ENCODE assay signal across 23 mouse cellular contexts in the genomic region with DNA sequence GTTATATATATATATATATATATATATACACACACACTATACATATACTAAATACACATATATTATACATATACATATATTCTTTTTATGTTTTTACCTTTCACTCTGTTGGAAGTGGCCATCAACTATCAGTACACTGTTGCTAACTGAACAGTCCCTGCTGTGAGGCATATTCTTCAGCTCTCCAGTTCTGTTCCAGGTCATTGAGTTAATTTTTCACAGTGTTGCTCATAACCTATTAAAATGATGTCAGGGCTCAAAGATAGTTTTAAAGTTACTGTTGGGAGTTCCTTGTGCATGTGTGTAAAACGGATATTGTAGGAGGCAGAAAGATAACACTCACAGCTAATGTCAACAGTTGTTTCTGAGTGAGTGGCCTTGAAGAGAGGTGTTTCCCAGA.
DNase-seq lines count a peak whose midpoint lies in the region; ATAC-seq and TF ChIP-seq lines count a peak whose summit lies in the region.
"Had no signal": no experiment of that assay in that cellular context is flagged by ENCODE, and none has a peak within 500 bp of the region (broad histone marks: within the 10 kb centered on the region; RNA-seq: fewer than 3 reads in every experiment).

No protein-coding gene starts in this region.

- no peaks in the 10 kb centered on the region for H3K36me3 ChIP-seq in intestine, embryonic 14.5 days (ENCODE audit: control insufficient read depth, insufficient read depth, low read length)
- no peaks in the 10 kb centered on the region for H3K36me3 ChIP-seq in intestine, postnatal 0 days (ENCODE audit: control insufficient read depth, insufficient read depth)
- H3K36me3 ChIP-seq in liver, embryonic 14.5 days (replicated peaks; ENCODE audit: control insufficient read depth, insufficient read depth, low read depth) = no peaks in the 10 kb centered on the region
- H3K36me3 ChIP-seq in liver, embryonic 11.5 days (ENCODE audit: control insufficient read depth, insufficient read depth, low read length) = no peaks in the 10 kb centered on the region
- H3K36me3 ChIP-seq: embryonic facial prominence, embryonic 13.5 days; hindbrain, embryonic 12.5 days; hindbrain, embryonic 15.5 days had no signal

- no peaks in the 10 kb centered on the region for H3K9me3 ChIP-seq in intestine, embryonic 14.5 days (ENCODE audit: control insufficient read depth, low read length)
- H3K9me3 ChIP-seq in intestine, postnatal 0 days (ENCODE audit: control insufficient read depth) = no peaks in the 10 kb centered on the region
- no peaks in the 10 kb centered on the region for H3K9me3 ChIP-seq in liver, embryonic 14.5 days (ENCODE audit: control insufficient read depth, low read length)
- no peaks in the 10 kb centered on the region for H3K9me3 ChIP-seq in liver, embryonic 11.5 days (ENCODE audit: control insufficient read depth, low read length)
- H3K9me3 ChIP-seq: embryonic facial prominence, embryonic 13.5 days; forebrain, embryonic 13.5 days; hindbrain, embryonic 12.5 days; hindbrain, embryonic 15.5 days had no signal

- ATAC-seq in intestine, embryonic 14.5 days (replicated peaks; ENCODE audit: low FRiP score, low TSS enrichment, low read depth) = peak; percentile 55; the same call in 1 of the 2 replicates
- no peak for ATAC-seq in intestine, postnatal 0 days
- ATAC-seq in liver, embryonic 14.5 days (ENCODE audit: insufficient read depth) = no peak
- no peak for ATAC-seq in liver, embryonic 11.5 days (replicated peaks; ENCODE audit: low FRiP score)
- no peak for ATAC-seq in granulocyte monocyte progenitor cell, adult 5-6 weeks (replicated peaks; ENCODE audit: poor library complexity, severe bottlenecking)
- ATAC-seq: forebrain, embryonic 13.5 days; forebrain, embryonic 16.5 days; Patski had no signal

- no peaks in the 10 kb centered on the region for H3K27me3 ChIP-seq in intestine, embryonic 14.5 days (replicated peaks; ENCODE audit: control insufficient read depth, insufficient read depth, low read length)
- no peaks in the 10 kb centered on the region for H3K27me3 ChIP-seq in intestine, postnatal 0 days (replicated peaks; ENCODE audit: control insufficient read depth, insufficient read depth, low read length)
- no peaks in the 10 kb centered on the region for H3K27me3 ChIP-seq in liver, embryonic 14.5 days (ENCODE audit: control insufficient read depth, insufficient read depth, low read length)
- no peaks in the 10 kb centered on the region for H3K27me3 ChIP-seq in liver, embryonic 11.5 days (replicated peaks; ENCODE audit: control insufficient read depth, insufficient read depth, low read length)
- H3K27me3 ChIP-seq: embryonic facial prominence, embryonic 13.5 days; forebrain, embryonic 13.5 days; hindbrain, embryonic 12.5 days; hindbrain, embryonic 15.5 days; Patski had no signal

- no peak for TF ChIP-seq EP300 in liver, embryonic 14.5 days (IDR thresholded peaks at IDR 0.05; ENCODE audit: low read depth)

- no peak overlapping the region for H3K4me2 ChIP-seq in intestine, embryonic 14.5 days (ENCODE audit: low read length)
- H3K4me2 ChIP-seq in intestine, postnatal 0 days (replicated peaks; ENCODE audit: low read depth) = no peak overlapping the region
- H3K4me2 ChIP-seq in liver, embryonic 14.5 days (ENCODE audit: low read depth) = no peak overlapping the region
- no peak overlapping the region for H3K4me2 ChIP-seq in liver, embryonic 11.5 days
- H3K4me2 ChIP-seq: embryonic facial prominence, embryonic 13.5 days; forebrain, embryonic 13.5 days; heart, embryonic 11.5 days; hindbrain, embryonic 12.5 days; hindbrain, embryonic 15.5 days had no signal

- DNase-seq in intestine, embryonic 14.5 days (ENCODE audit: low spot score) = no peak
- DNase-seq in liver, embryonic 14.5 days (ENCODE audit: low read depth in 3 of 3, low spot score in 3 of 3) = peak in 2 of 3 experiments; percentile 12 to 32
- no peak for DNase-seq in liver, embryonic 11.5 days (ENCODE audit: low spot score)
- peak; percentile 18 for DNase-seq in retina, embryonic 14.5 days (ENCODE audit: low spot score)
- no peak for DNase-seq in embryo, embryonic 11 days
- DNase-seq: adrenal gland, postnatal 10 days; adrenal gland, postnatal 36 days; cerebellum, adult 18-20 months; cerebellum, adult 9-10 months; cerebellum, postnatal 14 days; gastrocnemius, postnatal 10 days; gastrocnemius, postnatal 36 days; heart, adult 11 months had no signal

- H3K9ac ChIP-seq in intestine, embryonic 14.5 days (ENCODE audit: low read length) = no peak overlapping the region
- H3K9ac ChIP-seq in intestine, postnatal 0 days (ENCODE audit: low read depth, low read length) = no peak overlapping the region
- H3K9ac ChIP-seq in liver, embryonic 14.5 days (replicated peaks) = no peak overlapping the region
- H3K9ac ChIP-seq in liver, embryonic 11.5 days (ENCODE audit: low read depth, low read length) = no peak overlapping the region
- H3K9ac ChIP-seq: embryonic facial prominence, embryonic 13.5 days; forebrain, embryonic 13.5 days; hindbrain, embryonic 12.5 days; hindbrain, embryonic 15.5 days had no signal

- 49% methylated on average over 1 of the region's 1 CpGs for WGBS in intestine, embryonic 14.5 days
- WGBS in intestine, postnatal 0 days = 11% methylated on average over 1 of the region's 1 CpGs
- 13% methylated on average over 1 of the region's 1 CpGs for WGBS in liver, embryonic 14.5 days (ENCODE audit: insufficient replicate concordance)
- WGBS in liver, embryonic 11.5 days = 49% methylated on average over 1 of the region's 1 CpGs

- no peak overlapping the region for H3K27ac ChIP-seq in intestine, embryonic 14.5 days (ENCODE audit: low read depth)
- H3K27ac ChIP-seq in intestine, postnatal 0 days (ENCODE audit: low read depth, low read length) = no peak overlapping the region
- H3K27ac ChIP-seq in liver, embryonic 14.5 days = no peak overlapping the region
- H3K27ac ChIP-seq in liver, embryonic 11.5 days (ENCODE audit: low read depth, low read length) = no peak overlapping the region
- H3K27ac ChIP-seq: embryonic facial prominence, embryonic 13.5 days; forebrain, embryonic 13.5 days; hindbrain, embryonic 12.5 days; hindbrain, embryonic 15.5 days had no signal

- TF ChIP-seq CTCF in intestine, postnatal 0 days (IDR thresholded peaks at IDR 0.05; ENCODE audit: low read depth) = no peak
- TF ChIP-seq CTCF in liver, embryonic 14.5 days (IDR thresholded peaks at IDR 0.05; ENCODE audit: low read depth) = no peak

- no peak overlapping the region for H3K4me3 ChIP-seq in intestine, embryonic 14.5 days (ENCODE audit: low read depth, low read length)
- no peak overlapping the region for H3K4me3 ChIP-seq in intestine, postnatal 0 days (ENCODE audit: low read depth, low read length)
- H3K4me3 ChIP-seq in liver, embryonic 14.5 days (ENCODE audit: insufficient read depth in 1 of 2, low read depth in 2 of 2, low read length in 2 of 2) = no peak overlapping the region
- no peak overlapping the region for H3K4me3 ChIP-seq in liver, embryonic 11.5 days (ENCODE audit: low read depth, low read length)
- H3K4me3 ChIP-seq: embryonic facial prominence, embryonic 13.5 days; erythroblast, embryonic 14.5 days; forebrain, embryonic 13.5 days; hindbrain, embryonic 12.5 days; hindbrain, embryonic 15.5 days had no signal

- no peaks in the 10 kb centered on the region for H3K4me1 ChIP-seq in intestine, embryonic 14.5 days (replicated peaks; ENCODE audit: control insufficient read depth, insufficient read depth, low read length)
- H3K4me1 ChIP-seq in intestine, postnatal 0 days (replicated peaks; ENCODE audit: control insufficient read depth, insufficient read depth, low read length) = no peaks in the 10 kb centered on the region
- peaks cover 0 to 7% of the 10 kb centered on the region in 2 experiments; a peak in 2 of 4 replicates for H3K4me1 ChIP-seq in liver, embryonic 14.5 days (replicated peaks; ENCODE audit: control insufficient read depth in 2 of 2, insufficient read depth in 2 of 2, low read length in 1 of 2)
- H3K4me1 ChIP-seq in liver, embryonic 11.5 days (replicated peaks; ENCODE audit: control insufficient read depth, insufficient read depth, low read length) = peaks cover 3% of the 10 kb centered on the region; the same call in 1 of the 2 replicates
- H3K4me1 ChIP-seq: embryonic facial prominence, embryonic 13.5 days; forebrain, embryonic 13.5 days; hindbrain, embryonic 12.5 days; hindbrain, embryonic 15.5 days had no signal

Comparison
In these comparisons a context has a peak if more than half of its experiments do, and no peak if none do; other contexts are left out.
1. DNase-seq: peak in liver, embryonic 14.5 days (2 of 3) and retina, embryonic 14.5 days (single experiment); none in intestine, embryonic 14.5 days (single experiment), liver, embryonic 11.5 days (single experiment) and embryo, embryonic 11 days (single experiment).